Mouse (Mus musculus): ENCODE measurements around the gene Ifit1bl1. TPM values are rescaled to one million over a fixed set of nuclear protein-coding genes. Genes with fewer than 3 reads are reported as not detected.
"Not testable (repeated sequence)": the region's sequence is repeated elsewhere in the genome, so short reads cannot be mapped to it uniquely, and the experiment has no call there.

Gene Ifit1bl1
- polyA plus RNA-seq (2012; rRNA removed), result 31.2 and 37.2 TPM in 2 replicates

GRCm38 (mm10) chr19:34601888-34602287, at the start of gene Ifit1bl1:
Ifit1bl1 (minus strand) TSS chr19:34601956.
- 28% methylated on average over 1 of the region's 1 CpGs for WGBS
- peak; percentile 76 for DNase-seq (ENCODE audit: low read depth, low spot score)

GRCm38 (mm10) chr19:34650997-34651396, 49.2 kb upstream of the Ifit1bl1 start:
- 86% methylated on average over 6 of the region's 6 CpGs for WGBS
- no peak for DNase-seq (ENCODE audit: low read depth, low spot score)

GRCm38 (mm10) chr19:34650276-34650675, 48.5 kb upstream of the Ifit1bl1 start:
- 74% methylated on average over 3 of the region's 3 CpGs for WGBS
- no peak for DNase-seq (ENCODE audit: low read depth, low spot score)

DNA sequence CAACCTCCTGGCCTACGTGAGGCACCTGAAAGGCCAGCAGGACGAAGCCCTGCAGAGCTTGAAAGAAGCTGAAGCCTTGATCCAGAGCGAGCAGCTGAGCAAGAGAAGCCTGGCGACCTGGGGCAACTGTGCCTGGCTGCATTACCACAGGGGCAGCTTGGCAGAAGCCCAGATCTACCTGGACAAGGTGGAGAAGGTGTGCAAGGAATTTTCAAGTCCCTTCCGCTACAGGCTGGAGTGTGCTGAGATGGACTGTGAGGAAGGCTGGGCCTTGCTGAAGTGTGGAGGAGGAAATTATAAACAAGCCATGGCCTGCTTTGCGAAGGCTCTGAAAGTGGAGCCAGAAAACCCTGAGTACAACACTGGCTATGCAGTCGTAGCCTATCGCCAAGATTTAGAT, 45.9 kb upstream of the Ifit1bl1 start:
- not testable (repeated sequence) for DNase-seq (ENCODE audit: low read depth, low spot score)
- 83% methylated on average over 8 of the region's 8 CpGs for WGBS

GRCm38 (mm10) chr19:34642616-34643015, 40.9 kb upstream of the Ifit1bl1 start:
- WGBS, result 48% methylated on average over 5 of the region's 5 CpGs
- DNase-seq (ENCODE audit: low read depth, low spot score), result no peak

DNA sequence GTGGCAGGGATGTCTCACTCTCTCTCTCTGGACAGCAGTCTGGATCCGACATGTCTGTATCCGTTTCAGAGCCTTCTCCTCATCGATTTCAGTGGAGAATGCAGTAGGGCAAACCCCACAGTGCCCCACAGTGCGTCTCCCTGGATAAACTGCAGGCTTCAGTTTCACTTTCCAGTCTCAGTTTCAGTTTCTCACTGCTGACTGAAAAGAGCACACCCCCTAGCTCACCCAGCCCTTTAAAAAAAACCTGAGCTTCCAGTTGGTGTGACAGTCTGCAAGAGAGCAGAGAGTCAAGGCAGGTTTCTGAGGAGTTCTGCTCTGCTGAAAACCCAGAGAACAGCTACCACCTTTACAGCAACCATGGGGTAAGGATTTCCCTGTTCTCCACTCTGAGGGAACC, 38.9 kb upstream of the Ifit1bl1 start, which contains the start of the genes Ifit1bl2 and Ifit1:
Ifit1bl2 (minus strand) TSS at position 121 of the 400 bp plus-strand sequence.
Ifit1 (plus strand) TSS at position 249 of the 400 bp plus-strand sequence.
- peak; percentile 61 for DNase-seq (ENCODE audit: low read depth, low spot score)
- WGBS, result 9% methylated on average over 4 of the region's 4 CpGs

DNA sequence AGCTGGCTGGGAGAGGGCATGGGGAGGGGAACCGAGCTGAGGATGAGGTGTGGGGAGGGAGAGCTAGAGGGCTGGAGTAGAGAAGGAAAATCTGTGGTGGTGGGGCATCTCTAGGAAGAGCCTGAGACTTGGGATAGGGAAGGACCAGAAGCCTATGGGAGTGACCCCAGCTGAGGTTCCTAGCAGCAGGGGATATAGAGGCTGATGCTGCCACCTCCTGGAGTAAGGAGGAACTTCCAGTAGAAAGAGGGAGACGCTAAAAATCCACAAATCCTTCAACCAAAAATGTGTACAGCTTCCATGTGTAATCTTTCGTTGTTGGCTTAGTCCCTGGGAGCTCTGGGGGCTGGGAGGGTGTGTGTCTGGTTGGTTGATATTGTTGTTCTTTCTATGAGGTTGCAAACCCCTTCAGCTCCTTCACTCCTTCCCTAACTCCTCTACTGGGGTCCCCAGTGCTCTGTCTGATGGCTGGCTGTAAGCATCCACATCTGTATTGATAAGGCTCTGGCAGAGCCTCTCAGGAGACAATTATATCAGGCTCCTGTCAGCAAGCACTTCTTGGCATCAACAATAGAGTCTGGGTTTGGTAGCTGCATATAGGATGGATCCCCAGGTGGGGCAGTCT, 35.3 kb upstream of the Ifit1bl1 start:
- DNase-seq (ENCODE audit: low read depth, low spot score), result no peak
- WGBS, result 12% methylated on average over 3 of the region's 3 CpGs

DNA sequence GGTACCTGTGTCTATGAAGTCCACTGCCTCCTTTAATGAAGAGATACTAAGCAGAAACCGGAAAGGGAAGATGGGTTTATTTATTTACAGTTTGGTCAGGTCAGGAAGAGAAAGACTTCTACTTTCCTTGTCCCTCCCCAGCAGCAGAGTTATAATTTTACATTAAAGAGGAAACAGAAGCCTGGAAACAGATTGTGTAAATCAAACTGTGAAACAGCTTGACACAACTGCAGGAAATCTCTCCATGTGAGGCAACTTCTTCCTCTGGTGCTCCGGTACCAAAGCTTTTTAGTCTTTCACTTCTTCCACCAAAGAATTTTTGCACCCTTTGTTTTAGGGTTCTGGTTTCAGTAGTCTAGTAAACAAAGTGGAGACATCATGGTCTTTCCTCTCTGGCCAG, 31.7 kb upstream of the Ifit1bl1 start:
- WGBS, result 59% methylated on average over 2 of the region's 2 CpGs
- DNase-seq (ENCODE audit: low read depth, low spot score), result no peak

- no peak for DNase-seq (ENCODE audit: low read depth, low spot score)
Measured at GRCm38 (mm10) chr19:34631487-34631886, 29.7 kb upstream of the Ifit1bl1 start.

GRCm38 (mm10) chr19:34627496-34627895, 25.7 kb upstream of the Ifit1bl1 start:
- WGBS, result 18% methylated on average over 2 of the region's 2 CpGs
- DNase-seq (ENCODE audit: low read depth, low spot score), result no peak

GRCm38 (mm10) chr19:34624663-34625062, 22.9 kb upstream of the Ifit1bl1 start:
- no peak for DNase-seq (ENCODE audit: low read depth, low spot score)
- 83% methylated on average over 4 of the region's 4 CpGs for WGBS

DNA sequence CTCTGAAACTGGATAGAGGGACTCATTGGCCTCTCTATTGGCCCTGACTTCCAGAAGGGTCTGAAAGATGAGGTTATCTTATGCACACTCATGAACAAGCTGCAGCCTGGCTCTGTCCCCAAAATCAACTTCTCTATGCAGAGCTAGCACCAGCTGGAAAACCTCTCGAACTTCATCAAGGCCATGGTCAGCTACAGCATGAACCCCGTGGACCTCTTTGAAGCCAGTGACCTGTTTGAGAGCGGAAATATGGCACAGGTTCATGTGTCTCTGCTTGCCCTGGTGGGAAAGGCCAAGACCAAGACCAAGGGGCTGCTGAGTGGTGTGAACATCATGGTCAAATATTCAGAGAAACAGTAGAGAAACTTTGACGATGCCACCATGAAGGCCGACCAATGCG, 22.0 kb upstream of the Ifit1bl1 start:
- WGBS, result 95% methylated on average over 6 of the region's 6 CpGs
- DNase-seq (ENCODE audit: low read depth, low spot score), result no peak

DNA sequence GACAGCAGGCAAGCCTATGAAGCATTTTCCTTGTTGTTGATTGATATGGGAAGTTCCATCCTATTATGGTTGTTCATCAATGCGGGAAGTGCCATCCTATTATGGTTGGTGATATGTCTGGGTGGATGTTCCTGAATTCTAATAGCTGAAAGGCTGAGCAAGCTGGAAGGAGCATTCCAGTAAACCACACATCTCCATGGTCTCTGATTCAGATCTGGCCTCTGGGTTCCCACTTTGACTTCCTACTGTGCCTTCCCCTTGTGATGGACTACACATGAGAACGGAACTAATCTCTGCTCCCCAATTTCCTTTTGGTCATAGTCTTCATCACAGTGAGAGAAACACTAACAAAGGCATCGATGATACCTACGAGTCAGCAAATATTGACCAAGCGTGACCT, 19.1 kb upstream of the Ifit1bl1 start:
- no peak for DNase-seq (ENCODE audit: low read depth, low spot score)
- WGBS, result 72% methylated on average over 5 of the region's 5 CpGs

DNA sequence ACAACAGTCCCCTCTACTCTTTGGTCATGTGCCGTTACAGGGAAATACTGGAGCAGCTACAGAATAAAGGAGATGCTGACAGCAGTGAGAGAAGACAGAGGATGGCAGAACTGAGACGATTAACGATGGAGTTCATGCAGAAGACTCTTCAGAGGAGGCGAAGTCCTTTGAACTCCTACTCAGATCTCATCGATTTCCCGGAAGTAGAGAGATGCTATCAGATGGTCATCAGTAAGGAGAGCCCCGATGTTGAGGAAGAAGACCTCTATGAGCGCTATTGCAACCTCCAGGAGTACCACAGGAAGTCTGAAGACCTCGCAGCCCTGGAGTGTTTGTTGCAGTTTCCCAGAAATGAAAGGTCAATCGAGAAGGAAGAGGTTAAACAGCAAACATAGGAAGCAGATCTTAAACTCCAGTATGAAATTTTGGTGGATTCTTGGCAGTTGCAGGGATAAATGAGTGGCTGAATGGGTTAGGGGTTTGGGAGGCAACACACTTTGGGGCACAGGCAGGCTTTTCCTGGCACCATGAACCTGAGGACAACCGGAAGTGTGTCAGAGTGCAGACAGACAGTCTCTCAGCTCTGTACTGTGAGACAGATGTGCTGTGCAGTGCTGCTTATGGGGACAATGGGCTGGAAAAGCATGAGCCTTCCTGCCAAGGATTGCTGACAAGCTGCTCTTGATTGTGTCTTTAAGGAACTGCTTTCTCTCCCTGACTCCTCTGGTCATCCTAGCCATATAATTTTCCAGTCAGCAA, 10.7 kb upstream of the Ifit1bl1 start:
- 78% methylated on average over 6 of the region's 11 CpGs for WGBS
- not testable (repeated sequence) for DNase-seq (ENCODE audit: low read depth, low spot score)

- 77% methylated on average over 3 of the region's 3 CpGs for WGBS
- not testable (repeated sequence) for DNase-seq (ENCODE audit: low read depth, low spot score)
Measured at GRCm38 (mm10) chr19:34610118-34610517, 8.4 kb upstream of the Ifit1bl1 start.

DNA sequence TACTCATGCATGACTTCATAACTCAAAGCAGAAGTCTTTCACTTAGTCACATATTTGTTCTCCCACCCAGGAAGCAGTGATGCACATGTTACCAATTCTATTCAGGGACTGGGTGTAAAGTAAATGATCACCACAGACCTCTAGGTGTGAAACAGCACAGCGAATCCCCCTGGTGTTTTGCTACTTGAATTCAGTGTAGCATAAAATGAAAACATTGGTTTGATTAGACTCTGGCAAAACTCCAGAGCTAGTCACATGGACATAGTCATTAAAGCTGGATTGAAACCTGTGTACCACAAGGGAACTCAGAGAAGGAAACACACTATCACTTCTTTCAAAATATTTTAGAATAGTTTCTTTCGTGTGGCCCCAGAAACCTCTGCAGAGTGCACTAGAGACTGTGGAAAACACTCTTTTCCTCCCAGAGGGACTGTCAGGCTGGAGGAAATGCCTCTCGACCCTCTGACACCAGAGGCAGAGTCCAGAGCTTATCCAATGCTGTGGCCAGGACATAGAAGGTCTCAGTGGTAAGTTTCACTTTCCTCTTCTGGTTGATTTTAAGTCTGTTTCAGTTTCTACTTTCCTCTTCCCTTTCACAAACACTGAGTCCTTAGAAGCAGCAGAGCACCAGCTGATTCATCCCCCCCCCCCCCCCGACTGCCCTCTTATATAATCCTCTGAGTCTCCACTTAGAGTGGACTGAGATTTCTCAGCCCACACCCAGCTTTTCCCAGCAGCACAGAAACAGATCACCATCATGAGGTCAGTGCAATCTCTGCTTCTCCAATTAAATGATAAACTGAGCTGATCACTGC, 5.7 kb upstream of the Ifit1bl1 start, which contains the start of gene Ifit3b:
Ifit3b (plus strand) TSS at position 734 of the 815 bp plus-strand sequence.
- 17% methylated on average over 4 of the region's 4 CpGs for WGBS
- DNase-seq (ENCODE audit: low read depth, low spot score), result not testable (repeated sequence)

DNA sequence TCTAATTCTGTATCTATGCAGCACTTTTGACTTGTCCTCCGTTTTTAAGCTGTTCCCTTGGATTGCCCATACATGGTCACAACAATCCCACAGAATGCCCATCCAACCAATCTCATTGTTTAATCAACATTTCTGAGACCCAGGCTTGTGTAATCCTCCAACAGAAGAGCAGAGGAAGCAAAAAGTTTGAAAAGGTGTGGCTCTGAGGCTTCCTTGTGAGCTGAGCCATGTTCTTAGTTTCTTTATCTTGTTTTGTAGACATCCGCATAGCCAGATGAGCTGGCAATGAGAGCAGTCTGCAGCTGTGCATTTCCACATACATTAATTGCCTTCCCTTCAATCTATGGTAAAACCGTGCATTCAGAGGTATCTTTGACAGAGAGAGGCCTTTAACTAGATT, 3.7 kb upstream of the Ifit1bl1 start:
- no peak for DNase-seq (ENCODE audit: low read depth, low spot score)
- WGBS, result 91% methylated on average over 3 of the region's 3 CpGs

GRCm38 (mm10) chr19:34599250-34599649, 2.5 kb downstream of the Ifit1bl1 start:
- DNase-seq (ENCODE audit: low read depth, low spot score), result peak; percentile 86

GRCm38 (mm10) chr19:34598341-34598740, 3.4 kb downstream of the Ifit1bl1 start:
- DNase-seq (ENCODE audit: low read depth, low spot score), result no peak
- WGBS, result 56% methylated on average over 2 of the region's 2 CpGs

DNA sequence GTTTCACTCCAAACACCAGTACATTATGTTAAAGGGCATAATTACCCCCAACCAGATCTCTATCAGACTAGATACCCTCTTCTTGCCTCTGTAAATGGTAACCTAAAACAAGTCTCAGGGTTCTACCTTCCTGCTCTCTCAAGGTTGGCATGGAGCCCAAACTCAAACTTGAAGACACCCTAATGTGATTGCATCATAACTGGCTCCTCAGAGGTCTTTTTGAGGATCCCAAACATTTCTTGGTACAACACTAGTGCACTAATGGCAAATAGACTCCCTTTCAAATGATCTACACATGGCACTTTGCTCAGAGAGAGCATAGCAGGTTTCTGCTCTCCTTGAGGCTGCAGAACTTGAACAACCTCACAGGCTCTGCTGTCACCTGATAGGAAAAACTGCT, 4.9 kb downstream of the Ifit1bl1 start:
- no peak for DNase-seq (ENCODE audit: low read depth, low spot score)

Data from large intestine, adult 2 months (tissue).